Mouse (Mus musculus): ENCODE results near the gene H2-DMb2. TPM values are rescaled to one million over a fixed set of nuclear protein-coding genes. Genes with fewer than 3 reads are reported as not detected.
A peak's percentile ranks its signal among the peaks of the same experiment; 100 is the strongest.

H2-DMb2 gene
- polyA plus RNA-seq, 1 experiment from 2014 or later = 0.53 TPM

GRCm38 (mm10) chr17:34196941-34197894 lies 54.1 kb downstream of the H2-DMb2 start, which contains the start of gene Psmb8:
Gene Psmb8 (plus strand): TSS chr17:34197721.
- H3K4me2 ChIP-seq (replicated peaks; ENCODE audit: low read depth) = peak within 1 kb of the TSS; percentile 76
- H3K9me3 ChIP-seq (ENCODE audit: control insufficient read depth, low read length) = no peaks in the 10 kb centered on the region
- no peak for TF ChIP-seq EP300 (optimal IDR thresholded peaks at IDR 0.05)
- TF ChIP-seq CTCF (IDR thresholded peaks at IDR 0.05; ENCODE audit: low read depth) = peak; percentile 11; the same call in 1 of the 2 replicates
- DNase-seq (ENCODE audit: low spot score) = peak; percentile 94
- H3K27me3 ChIP-seq (ENCODE audit: control insufficient read depth, insufficient read depth, low read length) = no peaks in the 10 kb centered on the region; the same call in 1 of the 2 replicates
- 0 out of 2 replicates have a peak within 1 kb of the TSS, but pooled peaks have one; percentile 14 for H3K27ac ChIP-seq (replicated peaks)
- peak; percentile 92 for ATAC-seq (ENCODE audit: low FRiP score, low TSS enrichment)
- H3K4me1 ChIP-seq (replicated peaks; ENCODE audit: control insufficient read depth, insufficient read depth) = no peaks in the 10 kb centered on the region
- 8% methylated on average over 41 of the region's 41 CpGs for WGBS
- H3K4me3 ChIP-seq (ENCODE audit: low read depth, low read length) = peak within 1 kb of the TSS; percentile 50
- peak within 1 kb of the TSS; percentile 48 for H3K9ac ChIP-seq (ENCODE audit: low read length)
- H3K36me3 ChIP-seq (ENCODE audit: control insufficient read depth, insufficient read depth, low read length) = no peaks in the 10 kb centered on the region

GRCm38 (mm10) chr17:34197904-34198520 lies 54.9 kb downstream of the H2-DMb2 start:
- TF ChIP-seq EP300 (optimal IDR thresholded peaks at IDR 0.05) (no peak), CTCF (IDR thresholded peaks at IDR 0.05; ENCODE audit: low read depth) (no peak)
- Histone ChIP-seq H3K9ac (ENCODE audit: low read length) (peak overlapping the region; percentile 48), H3K4me2 (replicated peaks; ENCODE audit: low read depth) (peak overlapping the region; percentile 76), H3K4me1 (replicated peaks; ENCODE audit: control insufficient read depth, insufficient read depth) (no peaks in the 10 kb centered on the region), H3K36me3 (ENCODE audit: control insufficient read depth, insufficient read depth, low read length) (no peaks in the 10 kb centered on the region), H3K9me3 (ENCODE audit: control insufficient read depth, low read length) (no peaks in the 10 kb centered on the region), H3K4me3 (ENCODE audit: low read depth, low read length) (peak overlapping the region; percentile 50), H3K27me3 (ENCODE audit: control insufficient read depth, insufficient read depth, low read length) (no peaks in the 10 kb centered on the region; the same call in 1 of the 2 replicates), H3K27ac (replicated peaks) (0 out of 2 replicates have a peak overlapping the region, but pooled peaks have one; percentile 14)
- DNase-seq (ENCODE audit: low spot score) = peak; percentile 48
- WGBS = 2% methylated on average over 32 of the region's 32 CpGs
- peak; percentile 43; the same call in 1 of the 2 replicates for ATAC-seq (ENCODE audit: low FRiP score, low TSS enrichment)

GRCm38 (mm10) chr17:34198521-34198912 lies 55.4 kb downstream of the H2-DMb2 start:
- Histone ChIP-seq H3K4me3 (ENCODE audit: low read depth, low read length) (peak overlapping the region; percentile 50), H3K27me3 (ENCODE audit: control insufficient read depth, insufficient read depth, low read length) (no peaks in the 10 kb centered on the region; the same call in 1 of the 2 replicates), H3K4me2 (replicated peaks; ENCODE audit: low read depth) (peak overlapping the region; percentile 76), H3K9me3 (ENCODE audit: control insufficient read depth, low read length) (no peaks in the 10 kb centered on the region), H3K36me3 (ENCODE audit: control insufficient read depth, insufficient read depth, low read length) (no peaks in the 10 kb centered on the region), H3K27ac (replicated peaks) (no peak overlapping the region), H3K9ac (ENCODE audit: low read length) (peak overlapping the region; percentile 48), H3K4me1 (replicated peaks; ENCODE audit: control insufficient read depth, insufficient read depth) (no peaks in the 10 kb centered on the region)
- TF ChIP-seq CTCF (IDR thresholded peaks at IDR 0.05; ENCODE audit: low read depth) = no peak
- TF ChIP-seq EP300 (optimal IDR thresholded peaks at IDR 0.05) = no peak
- no peak for DNase-seq (ENCODE audit: low spot score)
- ATAC-seq (ENCODE audit: low FRiP score, low TSS enrichment) = no peak
- 12% methylated on average over 11 of the region's 11 CpGs for WGBS

- WGBS = 70% methylated on average over 12 of the region's 12 CpGs
- no peaks in the 10 kb centered on the region for H3K9me3 ChIP-seq (ENCODE audit: control insufficient read depth, low read length)
- H3K27me3 ChIP-seq (ENCODE audit: control insufficient read depth, insufficient read depth, low read length) = no peaks in the 10 kb centered on the region; the same call in 1 of the 2 replicates
- no peak for ATAC-seq (ENCODE audit: low FRiP score, low TSS enrichment)
- H3K4me2 ChIP-seq (replicated peaks; ENCODE audit: low read depth) = peak overlapping the region; percentile 76; the same call in 1 of the 2 replicates
- 0 out of 2 replicates have a peak overlapping the region, but pooled peaks have one; percentile 50 for H3K4me3 ChIP-seq (ENCODE audit: low read depth, low read length)
- H3K27ac ChIP-seq (replicated peaks) = no peak overlapping the region
- TF ChIP-seq CTCF (IDR thresholded peaks at IDR 0.05; ENCODE audit: low read depth) (no peak), EP300 (optimal IDR thresholded peaks at IDR 0.05) (no peak)
- no peak for DNase-seq (ENCODE audit: low spot score)
- no peaks in the 10 kb centered on the region for H3K36me3 ChIP-seq (ENCODE audit: control insufficient read depth, insufficient read depth, low read length)
- H3K9ac ChIP-seq (ENCODE audit: low read length) = no peak overlapping the region
- H3K4me1 ChIP-seq (replicated peaks; ENCODE audit: control insufficient read depth, insufficient read depth) = no peaks in the 10 kb centered on the region
These were observed 56.0 kb downstream of the H2-DMb2 start for GRCm38 (mm10) chr17:34199050-34199619.

- H3K9me3 ChIP-seq (ENCODE audit: control insufficient read depth, low read length) = no peaks in the 10 kb centered on the region
- ATAC-seq (ENCODE audit: low FRiP score, low TSS enrichment) = no peak
- no peak overlapping the region for H3K4me2 ChIP-seq (replicated peaks; ENCODE audit: low read depth)
- no peaks in the 10 kb centered on the region for H3K4me1 ChIP-seq (replicated peaks; ENCODE audit: control insufficient read depth, insufficient read depth)
- TF ChIP-seq EP300 (optimal IDR thresholded peaks at IDR 0.05) = no peak
- H3K36me3 ChIP-seq (ENCODE audit: control insufficient read depth, insufficient read depth, low read length) = no peaks in the 10 kb centered on the region
- WGBS = 84% methylated on average over 10 of the region's 10 CpGs
- DNase-seq (ENCODE audit: low spot score) = no peak
- H3K9ac ChIP-seq (ENCODE audit: low read length) = no peak overlapping the region
- no peak overlapping the region for H3K4me3 ChIP-seq (ENCODE audit: low read depth, low read length)
- no peaks in the 10 kb centered on the region; the same call in 1 of the 2 replicates for H3K27me3 ChIP-seq (ENCODE audit: control insufficient read depth, insufficient read depth, low read length)
- H3K27ac ChIP-seq (replicated peaks) = no peak overlapping the region
These were observed 56.9 kb downstream of the H2-DMb2 start for GRCm38 (mm10) chr17:34200047-34200446.
